Mouse (Mus musculus) E14TG2a.4 (cell line): Measurements from ENCODE around the gene Mycl.

Experiments used
- CTCF ChIP-seq: conservative IDR thresholded peaks from 2 replicates; pipeline ENCODE4 v1.5.1; 2014; ENCODE audit warnings: low read length
- NANOG ChIP-seq: IDR thresholded peaks from 2 replicates; pipeline ENCODE4 v1.6.1; 2014; ENCODE audit warnings: borderline replicate concordance, low read length, mixed read lengths

DNA sequence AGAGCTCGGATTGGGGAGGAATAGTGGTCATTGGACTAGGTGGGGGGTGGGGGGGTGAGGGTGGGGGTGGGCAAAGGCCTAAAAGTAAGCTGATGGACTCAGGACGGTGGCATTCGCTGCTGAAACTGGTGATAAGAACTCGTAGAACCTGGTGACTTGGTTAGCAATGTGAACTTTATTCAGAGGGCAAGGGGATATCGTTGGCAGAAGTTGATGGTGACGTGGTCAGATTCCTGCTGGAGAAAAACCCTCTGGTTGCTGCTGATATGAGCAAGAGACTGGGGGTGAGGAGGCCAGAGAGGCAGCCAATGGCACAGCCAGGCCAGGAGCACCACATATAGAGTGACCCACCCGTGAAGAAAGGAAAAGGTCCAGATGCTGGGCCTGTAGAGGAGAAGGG is 14.2 kb upstream of the Mycl start:
- TF ChIP-seq CTCF: no peak
- no peak for TF ChIP-seq NANOG
